Mouse (Mus musculus) megakaryocyte progenitor cell, adult 5-6 weeks (primary cell): ENCODE results near the gene Rnf145. TPM values are rescaled to one million over a fixed set of nuclear protein-coding genes. Genes with fewer than 3 reads are reported as not detected.

Experiments
- ATAC-seq: replicated peaks from 2 replicates; pipeline ENCODE4 v1.8.0; 2016; ENCODE audit warnings: mild to moderate bottlenecking, moderate TSS enrichment, inconsistent platforms; ENCODE audit not compliant: poor library complexity
- total RNA-seq, 2 experiments: library from RNA; stranded (forward) in 1 of 2; stranded (reverse) in 1 of 2; fragments of 157-497, 149-512 nt in 1 of 2; fragments of 200-1000 nt in 1 of 2; gene quantifications; 2 replicates each; pipeline versions ENCODE4 v1.2.3 to v1.2.4; 2015 to 2017

Gene Rnf145
- total RNA-seq, 2 experiments from 2014 or later, result 18.9 to 20.7 TPM

GRCm38 (mm10) chr11:44532846-44533781, 14.3 kb downstream of the Rnf145 start:
- ATAC-seq, result no peak

DNA sequence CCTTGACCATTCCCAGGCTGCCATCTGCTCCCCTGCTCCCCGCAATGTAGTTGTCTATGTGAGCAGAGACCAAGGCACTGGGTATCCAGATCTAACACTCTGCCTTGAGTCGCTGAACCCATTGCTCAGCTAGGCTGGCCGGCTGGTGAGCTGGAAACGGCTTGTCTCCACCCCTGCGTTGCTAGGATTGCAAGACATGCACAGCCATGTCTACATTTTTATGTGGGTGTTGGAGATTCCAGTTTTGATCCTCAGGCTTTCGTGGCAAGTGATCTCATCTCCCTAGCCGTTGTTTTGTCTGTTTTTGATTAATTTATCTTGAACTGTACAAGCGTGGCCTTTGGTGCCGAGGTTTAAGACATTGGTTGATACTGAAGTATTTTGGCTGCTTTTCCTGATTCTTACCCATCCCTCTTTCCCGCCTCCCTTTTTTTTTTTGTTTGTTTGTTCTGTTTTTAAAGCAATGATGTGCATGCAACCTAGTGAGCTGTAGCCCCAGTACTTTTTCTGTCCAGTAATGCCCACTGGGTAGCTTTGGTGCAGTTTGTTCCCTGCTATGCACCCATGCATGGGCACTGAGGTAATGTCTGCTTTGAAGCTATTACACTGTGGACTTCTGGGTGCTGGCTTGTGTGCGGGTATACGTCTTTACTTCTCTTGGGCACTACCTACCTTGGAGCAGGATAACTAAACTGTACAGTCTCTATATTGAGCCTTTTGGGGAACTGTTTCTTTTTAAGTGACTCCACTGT, 16.4 kb downstream of the Rnf145 start:
- no peak for ATAC-seq

DNA sequence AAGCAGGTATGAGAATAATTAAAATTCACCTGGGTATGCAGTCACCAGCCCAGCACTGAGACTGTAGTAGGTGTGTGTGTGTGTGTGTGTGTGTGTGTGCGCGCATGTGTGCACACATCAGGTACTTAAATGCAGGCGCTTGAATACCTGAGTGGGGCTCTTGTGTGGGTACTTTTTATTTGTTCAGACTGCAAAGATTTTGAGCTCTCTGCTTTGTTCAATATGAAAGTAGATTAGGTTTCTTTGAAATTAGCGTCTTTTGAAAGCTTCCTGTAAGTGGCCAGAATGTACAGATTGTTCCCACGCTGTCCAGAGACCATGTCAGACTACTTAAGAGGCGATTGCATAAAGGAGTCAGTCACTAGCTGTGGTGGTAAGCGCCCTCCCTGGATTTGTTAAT, 18.6 kb downstream of the Rnf145 start:
- ATAC-seq, result no peak

- no peak for ATAC-seq
Observed at GRCm38 (mm10) chr11:44538101-44538500, 19.3 kb downstream of the Rnf145 start.

- ATAC-seq, result peak; percentile 52
Observed at GRCm38 (mm10) chr11:44538501-44539290, 19.9 kb downstream of the Rnf145 start.

GRCm38 (mm10) chr11:44539291-44539930, 20.6 kb downstream of the Rnf145 start:
- ATAC-seq, result peak; percentile 18

GRCm38 (mm10) chr11:44540243-44540642, 21.5 kb downstream of the Rnf145 start:
- ATAC-seq, result peak; percentile 45

DNA sequence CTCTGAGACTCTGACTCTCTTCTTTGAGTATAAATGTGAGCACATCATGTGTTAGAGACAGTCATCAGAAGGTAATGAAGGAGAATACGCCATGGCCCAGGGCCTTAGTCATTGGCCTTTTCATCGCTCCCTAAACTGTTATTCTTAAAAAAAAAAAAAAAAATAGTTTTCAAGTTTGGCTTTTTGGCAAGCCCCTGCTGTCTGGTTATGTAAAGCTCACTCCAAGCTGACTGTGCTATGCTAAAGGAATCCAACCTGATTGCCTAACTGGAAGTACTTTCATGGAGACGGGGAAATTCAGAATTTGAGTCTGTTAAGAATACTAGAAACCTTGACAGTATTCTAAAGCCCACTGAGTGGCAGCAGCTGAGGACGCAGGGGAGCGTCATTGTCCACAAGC, 22.5 kb downstream of the Rnf145 start:
- no peak for ATAC-seq

- ATAC-seq, result no peak
Observed at GRCm38 (mm10) chr11:44541813-44542212, 23.0 kb downstream of the Rnf145 start.

DNA sequence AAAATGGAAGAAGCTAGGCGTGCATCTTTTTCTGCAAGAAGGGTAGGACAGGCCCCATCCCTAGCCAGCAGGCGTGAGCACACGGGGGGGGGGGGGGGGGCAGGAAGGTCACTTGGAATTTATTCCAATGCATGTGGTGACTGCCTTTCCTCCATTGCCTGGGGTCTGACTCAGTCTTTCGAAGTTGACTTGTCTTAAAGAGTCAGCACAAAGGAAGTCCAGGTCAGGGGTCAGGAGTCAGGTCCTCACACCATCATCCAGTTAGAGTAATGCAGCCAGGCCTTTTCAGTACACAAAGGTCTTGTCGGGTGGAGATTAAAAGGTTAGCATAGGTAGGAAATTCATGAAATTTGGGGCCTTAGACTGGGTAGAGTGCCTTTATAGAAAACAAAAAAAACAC, 24.8 kb downstream of the Rnf145 start:
- no peak for ATAC-seq

- ATAC-seq, result no peak
Observed at GRCm38 (mm10) chr11:44543996-44544395, 25.2 kb downstream of the Rnf145 start.

- ATAC-seq, result peak; percentile 71
Observed at GRCm38 (mm10) chr11:44545181-44545580, 26.4 kb downstream of the Rnf145 start.

DNA sequence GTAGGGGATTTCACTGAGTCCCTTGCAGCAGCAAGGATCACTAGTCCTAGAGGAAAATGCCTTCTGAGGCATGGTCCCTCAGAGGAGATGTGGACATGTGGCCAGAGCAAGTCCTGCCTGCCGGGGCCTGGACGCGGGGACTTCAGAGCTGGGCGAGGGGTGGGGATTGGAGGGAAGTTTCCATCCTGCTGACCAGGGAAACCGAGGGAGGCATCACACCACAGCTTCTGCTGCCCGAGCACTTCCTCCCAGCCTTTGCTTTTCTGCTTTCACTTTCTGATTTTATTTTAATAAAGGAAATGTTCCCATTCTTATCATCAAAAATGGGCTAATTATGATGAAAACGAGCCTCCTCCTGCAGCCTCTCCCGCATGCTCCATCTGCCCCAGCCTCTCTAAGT, 27.5 kb downstream of the Rnf145 start:
- ATAC-seq, result peak; percentile 59

DNA sequence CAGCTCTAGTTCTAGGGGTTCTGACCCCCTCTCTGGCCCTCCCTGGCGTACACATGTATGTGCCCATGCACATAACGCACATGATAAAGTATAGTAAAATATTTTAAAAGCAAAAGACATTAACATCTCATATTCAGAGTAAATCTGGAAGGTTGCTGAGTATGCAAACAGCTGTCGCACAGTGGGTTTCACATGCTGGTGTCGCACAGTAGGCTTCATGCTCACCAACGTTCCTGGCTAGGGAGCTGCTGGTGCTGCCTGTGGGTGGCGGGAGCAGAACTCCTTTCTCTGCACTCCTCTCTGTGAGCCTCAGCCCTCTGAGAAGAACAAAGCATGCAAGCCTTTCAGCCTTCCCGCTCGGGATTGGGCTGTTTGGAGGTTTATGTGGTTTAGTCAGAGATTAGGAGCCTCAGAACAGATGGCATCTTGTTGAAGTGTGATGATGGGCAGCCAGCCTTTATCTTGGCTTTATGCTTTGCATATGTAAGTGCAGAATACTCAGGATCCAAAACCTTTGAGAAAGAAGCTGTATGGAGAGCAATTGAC, 29.0 kb downstream of the Rnf145 start:
- ATAC-seq, result no peak

- no peak for ATAC-seq
Observed at GRCm38 (mm10) chr11:44548816-44549215, 30.1 kb downstream of the Rnf145 start.

GRCm38 (mm10) chr11:44549511-44550278, 30.9 kb downstream of the Rnf145 start:
- ATAC-seq, result no peak

DNA sequence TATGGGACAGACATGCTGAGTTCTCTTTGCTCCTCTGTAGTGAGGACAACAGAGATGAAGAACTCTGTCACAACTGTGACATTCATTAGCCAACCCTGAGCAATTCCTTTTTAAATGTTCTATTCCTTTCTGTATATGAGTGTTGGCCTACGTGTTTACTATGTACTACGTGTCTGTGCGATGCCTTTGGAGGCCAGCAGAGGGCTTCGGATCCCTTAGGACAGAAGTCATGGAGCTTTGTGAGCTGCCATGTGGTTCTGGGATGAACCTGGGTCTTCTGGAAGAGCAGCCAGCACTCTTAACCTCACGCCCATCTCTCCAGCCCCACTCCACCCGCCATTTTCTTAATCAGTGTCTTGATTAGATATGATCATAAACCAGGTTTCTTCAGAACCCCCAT, 32.2 kb downstream of the Rnf145 start:
- no peak for ATAC-seq

DNA sequence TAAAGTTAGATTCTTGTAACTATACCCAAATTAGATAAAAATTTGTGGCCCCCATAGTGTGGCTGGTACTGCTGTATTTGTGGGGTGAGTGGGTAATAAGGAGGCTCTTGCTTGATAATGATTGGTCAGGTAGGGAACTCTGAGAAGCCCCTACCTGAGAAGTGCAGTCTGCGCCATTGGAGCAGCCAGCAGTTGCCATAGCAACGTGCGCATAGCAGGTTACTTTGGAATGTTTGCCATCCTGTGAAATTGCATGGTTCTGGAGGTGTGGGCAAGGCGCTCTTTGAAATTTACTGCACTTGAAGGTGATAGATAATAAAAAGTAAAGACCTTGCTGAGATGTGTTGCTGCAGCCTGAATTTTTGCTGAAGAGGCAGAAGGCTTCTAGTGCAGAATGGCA, 35.6 kb downstream of the Rnf145 start:
- ATAC-seq, result no peak

- ATAC-seq, result no peak
Observed at GRCm38 (mm10) chr11:44558521-44558920, 39.8 kb downstream of the Rnf145 start.

DNA sequence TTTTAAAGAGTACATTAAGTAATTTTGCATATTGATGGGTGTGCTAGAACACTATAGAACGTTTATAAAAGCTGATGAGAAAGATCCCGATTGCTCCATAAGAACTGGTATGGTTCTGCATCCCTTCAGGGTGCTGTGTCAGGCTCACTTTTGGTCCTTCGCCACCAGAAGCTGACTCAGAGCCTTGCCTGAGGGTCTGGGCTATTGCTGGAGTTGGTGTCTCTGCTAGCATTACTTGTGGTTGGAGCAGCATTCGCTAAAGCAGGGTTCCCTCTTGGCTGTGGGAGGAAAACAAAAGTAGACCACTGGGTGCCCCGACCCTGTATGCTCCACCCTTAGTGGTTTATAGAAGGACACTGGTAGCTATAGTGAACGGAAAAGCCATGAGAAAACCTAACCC, 40.7 kb downstream of the Rnf145 start:
- ATAC-seq, result no peak
